Mouse (Mus musculus) hindbrain, embryonic 15.5 days (tissue): Measurements from ENCODE around the gene Pot1a. TPM values are rescaled to one million over a fixed set of nuclear protein-coding genes. Genes with fewer than 3 reads are reported as not detected.

ENCODE experiments used
- ATAC-seq: fragments of 200-750 bp; cut with Nextera tagmentation; 2 replicates; pipeline ENCODE4 v1.8.0; 2017; ENCODE audit warnings: low read depth, moderate number of reproducible peaks, moderate TSS enrichment; ENCODE audit not compliant: low FRiP score
- H3K27ac ChIP-seq: fragments of 300-500 bp; sonication (generic); replicated peaks from 2 replicates; pipeline ENCODE4 v1.5.1; 2015; ENCODE audit warnings: mild to moderate bottlenecking, inconsistent platforms
- H3K27me3 ChIP-seq: fragments of 300-500 bp; sonication (generic); 2 replicates; pipeline ENCODE4 v1.6.1; 2015; ENCODE audit warnings: control low read depth, inconsistent platforms
- H3K36me3 ChIP-seq: fragments of 300-500 bp; sonication (generic); 2 replicates; pipeline ENCODE4 v1.6.1; 2015; ENCODE audit warnings: control low read depth, inconsistent platforms
- H3K4me1 ChIP-seq: fragments of 300-500 bp; sonication (generic); replicated peaks from 2 replicates; pipeline ENCODE4 v1.6.1; 2015; ENCODE audit warnings: control low read depth, inconsistent platforms
- H3K4me2 ChIP-seq: fragments of 300-500 bp; sonication (generic); 2 replicates; pipeline ENCODE4 v1.6.1; 2015; ENCODE audit warnings: moderate library complexity, mild to moderate bottlenecking, inconsistent platforms
- H3K4me3 ChIP-seq: fragments of 300-500 bp; sonication (generic); 2 replicates; pipeline ENCODE4 v1.5.1; 2015; ENCODE audit warnings: mild to moderate bottlenecking, inconsistent platforms
- H3K9ac ChIP-seq: fragments of 300-500 bp; sonication (generic); 2 replicates; pipeline ENCODE4 v1.6.1; 2015; ENCODE audit warnings: inconsistent platforms
- H3K9me3 ChIP-seq: fragments of 300-500 bp; sonication (generic); 2 replicates; pipeline ENCODE4 v1.6.1; 2016; ENCODE audit warnings: control low read depth, inconsistent platforms
- WGBS: fragments of 180-500 bp; shearing (Covaris S2); methylation state at CpG from one replicate; pipeline ENCODE4 v1.1.7; 2015; 5-methylcytosine and 5-hydroxymethylcytosine counted together
- polyA plus RNA-seq: library from polyadenylated mRNA; unstranded; fragments of >200 nt; fragmentation: Nextera tagmentation; extraction: Ambion mirVana; gene quantifications from 2 replicates; pipeline ENCODE4 v1.2.1, GENCODE M21; 2015

The Pot1a gene
- polyA plus RNA-seq: 26.9 and 29.1 TPM in 2 replicates

DNA sequence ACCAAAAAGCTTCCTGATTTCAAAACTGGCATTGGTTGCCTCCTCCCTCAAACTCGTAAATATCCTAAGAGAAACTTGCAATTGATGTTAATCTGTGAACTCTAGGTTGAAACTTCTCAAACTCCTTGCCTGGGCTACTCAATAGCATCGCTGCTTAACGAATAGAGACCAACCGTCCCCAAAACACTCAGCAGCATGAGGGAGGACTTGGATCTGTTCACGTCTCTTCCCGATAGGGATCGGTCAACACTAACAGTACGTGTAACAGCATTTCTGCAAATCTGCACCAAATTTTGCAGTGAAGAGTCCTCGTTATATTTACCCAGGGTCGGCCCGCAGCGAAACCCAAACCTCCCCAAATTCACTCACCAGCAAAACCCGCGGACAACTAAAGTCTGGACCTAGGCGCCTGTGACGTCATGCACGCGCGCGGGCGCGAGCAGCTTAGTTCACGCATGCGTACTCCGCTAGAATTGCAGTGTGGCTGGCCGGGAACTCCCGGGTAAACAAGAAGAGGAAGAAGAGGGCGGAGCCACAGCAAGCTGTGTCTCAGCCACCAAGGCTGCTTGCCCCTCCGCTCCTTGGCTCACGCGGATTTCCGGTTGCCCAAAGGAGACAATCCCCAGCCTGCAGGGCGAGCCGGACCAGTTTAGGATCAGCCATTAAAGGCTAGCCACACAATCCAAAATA, at the start of gene Pot1a:
Gene Pot1a, minus strand, starts transcription at position 441 of the 690 bp plus-strand sequence.
- H3K4me1 ChIP-seq: peaks cover 12% of the 10 kb centered on the region
- under 1% methylated on average over 34 of the region's 34 CpGs for WGBS

DNA sequence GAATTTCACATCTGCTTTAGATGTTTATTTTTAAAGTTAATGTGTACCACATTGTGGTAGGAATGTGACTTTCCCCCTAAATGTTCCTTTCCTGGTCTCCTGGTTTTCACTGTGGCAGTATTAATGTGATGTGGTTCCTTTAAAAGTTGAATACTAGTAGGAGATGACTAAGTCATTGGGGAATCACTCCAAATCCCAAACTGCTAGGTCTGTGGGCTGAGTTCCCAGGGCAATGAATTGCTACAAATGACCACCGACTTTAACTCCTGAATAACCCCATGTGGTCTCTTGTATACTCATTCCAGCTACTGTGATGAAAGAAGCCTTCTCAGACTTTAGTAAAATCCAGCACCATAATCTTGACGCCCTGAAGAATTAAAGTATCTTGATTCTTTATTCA, 27.2 kb upstream of the Pot1a start:
- no peak for ATAC-seq
- 42% methylated on average over 2 of the region's 2 CpGs for WGBS
- Histone ChIP-seq H3K36me3 (no peaks in the 10 kb centered on the region), H3K27me3 (no peaks in the 10 kb centered on the region), H3K4me3 (no peak overlapping the region), H3K27ac (no peak overlapping the region), H3K9ac (no peak overlapping the region), H3K4me1 (no peaks in the 10 kb centered on the region), H3K9me3 (no peaks in the 10 kb centered on the region), H3K4me2 (no peak overlapping the region)

More for the DNA sequence above, at the start of gene Pot1a:
- no peaks in the 10 kb centered on the region for H3K36me3 ChIP-seq
- peak; percentile 100 for ATAC-seq
- peak within 1 kb of the TSS; percentile 70 for H3K9ac ChIP-seq
- peak within 1 kb of the TSS; percentile 73 for H3K4me2 ChIP-seq
- peak within 1 kb of the TSS; percentile 94 for H3K27ac ChIP-seq
- no peaks in the 10 kb centered on the region for H3K27me3 ChIP-seq
- H3K4me3 ChIP-seq: peak within 1 kb of the TSS; percentile 79
- H3K9me3 ChIP-seq: no peaks in the 10 kb centered on the region

DNA sequence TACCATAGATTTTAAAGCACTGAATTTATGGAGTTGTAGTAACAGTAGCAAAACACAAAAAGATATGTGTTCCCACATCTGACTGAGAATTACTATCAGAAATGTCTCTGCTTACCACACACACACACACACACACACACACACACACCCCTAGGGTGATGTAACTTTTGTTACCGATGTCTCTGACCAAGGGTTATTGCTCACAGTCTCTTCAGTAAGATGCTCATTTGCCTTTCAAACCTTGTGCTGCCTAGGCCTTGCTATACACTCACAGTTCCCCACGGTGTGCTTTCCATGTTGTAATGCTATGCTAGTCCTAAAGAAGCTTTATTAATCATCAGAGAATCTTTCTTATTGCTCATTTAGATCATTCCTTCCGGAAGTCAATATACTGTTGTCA, 3.0 kb downstream of the Pot1a start:
- no peaks in the 10 kb centered on the region for H3K9me3 ChIP-seq
- no peak overlapping the region for H3K27ac ChIP-seq
- no peaks in the 10 kb centered on the region for H3K36me3 ChIP-seq
- no peak overlapping the region for H3K4me2 ChIP-seq
- no peak overlapping the region for H3K4me3 ChIP-seq
- no peak overlapping the region for H3K9ac ChIP-seq
- no peak for ATAC-seq
- WGBS: 89% methylated on average over 3 of the region's 3 CpGs
- no peaks in the 10 kb centered on the region for H3K27me3 ChIP-seq
- H3K4me1 ChIP-seq: peaks cover 12% of the 10 kb centered on the region

DNA sequence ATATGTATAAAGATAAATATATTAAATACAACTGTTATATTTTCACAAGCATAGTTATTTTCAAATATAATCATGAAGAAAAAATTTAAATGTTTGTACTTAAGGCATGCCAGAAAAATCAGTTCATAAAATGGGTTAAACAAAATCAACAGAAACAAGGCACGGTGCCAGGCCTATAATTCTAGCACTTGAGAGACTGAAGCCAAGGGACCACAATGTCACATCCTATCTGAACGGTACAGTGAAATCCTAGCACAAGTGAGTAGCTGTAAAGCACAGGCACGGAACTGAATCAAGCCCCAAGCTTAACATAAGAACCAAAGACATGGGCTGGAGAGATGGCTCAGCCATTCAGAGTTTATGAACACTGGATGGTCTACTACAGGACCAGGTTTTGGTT, 6.8 kb downstream of the Pot1a start:
- Histone ChIP-seq H3K9ac (no peak overlapping the region), H3K27ac (no peak overlapping the region), H3K27me3 (no peaks in the 10 kb centered on the region), H3K4me3 (no peak overlapping the region), H3K9me3 (no peaks in the 10 kb centered on the region), H3K4me2 (no peak overlapping the region), H3K4me1 (peaks cover 3% of the 10 kb centered on the region; the same call in 1 of the 2 replicates), H3K36me3 (no peaks in the 10 kb centered on the region)
- ATAC-seq: no peak
- WGBS: 69% methylated on average over 3 of the region's 3 CpGs

DNA sequence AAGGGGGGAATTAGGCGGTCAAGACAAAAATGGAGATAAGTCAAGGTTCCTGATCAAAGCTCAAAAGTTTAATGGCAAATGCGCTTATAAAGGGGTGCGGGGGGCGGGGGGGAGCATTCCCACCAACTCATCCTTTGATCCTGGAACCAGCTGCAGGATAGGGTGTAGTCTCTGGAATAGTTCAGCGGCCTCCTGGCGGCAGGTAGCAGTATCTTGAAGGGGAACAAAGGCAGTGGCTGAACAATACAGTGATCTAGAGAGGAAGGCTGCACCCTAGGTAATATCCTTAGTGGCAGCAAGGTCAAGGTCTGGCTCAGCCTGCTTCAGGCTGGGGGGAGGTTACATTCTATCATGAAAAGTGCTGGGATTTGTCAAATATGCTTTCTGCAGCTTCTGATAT, 7.8 kb downstream of the Pot1a start:
- Histone ChIP-seq H3K4me3 (no peak overlapping the region), H3K27me3 (no peaks in the 10 kb centered on the region), H3K9ac (no peak overlapping the region), H3K4me1 (no peaks in the 10 kb centered on the region; the same call in 1 of the 2 replicates), H3K36me3 (no peaks in the 10 kb centered on the region), H3K27ac (no peak overlapping the region), H3K9me3 (no peaks in the 10 kb centered on the region), H3K4me2 (no peak overlapping the region)
- 91% methylated on average over 6 of the region's 6 CpGs for WGBS
- no peak for ATAC-seq

DNA sequence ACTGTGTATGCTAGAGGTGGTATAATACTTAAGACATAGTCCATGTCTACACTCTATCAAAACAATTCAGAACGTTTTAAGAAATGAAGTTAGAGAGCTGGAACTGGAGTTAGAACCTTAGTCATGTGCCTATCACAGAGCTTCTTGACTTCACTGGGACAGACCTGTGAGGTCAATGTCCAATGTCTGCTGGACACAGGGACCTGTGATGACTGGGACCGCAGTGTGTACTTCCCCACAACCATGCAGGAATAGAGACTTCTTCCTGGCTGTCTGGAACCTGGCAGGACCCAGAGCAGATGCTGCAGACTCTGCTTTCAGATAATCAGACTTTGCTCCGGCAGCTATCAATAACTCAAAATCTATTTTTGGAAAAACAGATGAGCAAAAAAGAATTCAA, 40.8 kb downstream of the Pot1a start:
- no peak overlapping the region for H3K27ac ChIP-seq
- H3K4me2 ChIP-seq: no peak overlapping the region
- peaks cover 6% of the 10 kb centered on the region; the same call in 1 of the 2 replicates for H3K4me1 ChIP-seq
- ATAC-seq: no peak
- H3K9ac ChIP-seq: no peak overlapping the region
- H3K9me3 ChIP-seq: no peaks in the 10 kb centered on the region
- WGBS: 89% methylated on average over 3 of the region's 3 CpGs
- no peak overlapping the region for H3K4me3 ChIP-seq
- H3K36me3 ChIP-seq: peaks cover 9% of the 10 kb centered on the region; the same call in 1 of the 2 replicates
- H3K27me3 ChIP-seq: no peaks in the 10 kb centered on the region

DNA sequence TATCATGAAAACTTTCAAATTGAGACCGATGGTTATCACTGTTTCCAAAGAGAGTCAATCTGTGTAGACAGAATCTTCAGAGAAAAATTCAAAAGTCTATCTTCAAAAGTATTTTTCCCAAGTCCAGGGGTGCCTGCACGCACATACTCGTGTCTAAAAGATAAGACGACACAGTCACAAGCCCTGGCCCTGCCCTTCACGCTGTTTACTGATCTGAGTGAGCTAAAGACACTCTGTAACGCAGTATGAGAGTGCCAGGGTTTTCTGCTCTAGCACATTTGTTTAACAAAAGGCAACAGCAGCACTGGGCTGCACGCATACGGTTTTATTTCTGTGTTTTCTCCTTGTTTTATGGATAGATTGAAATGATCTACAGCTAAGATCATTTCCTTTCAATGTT, 41.5 kb downstream of the Pot1a start:
- 87% methylated on average over 8 of the region's 8 CpGs for WGBS
- Histone ChIP-seq H3K27ac (no peak overlapping the region), H3K4me2 (no peak overlapping the region), H3K36me3 (peaks cover 13% of the 10 kb centered on the region), H3K4me3 (no peak overlapping the region), H3K4me1 (peaks cover 6% of the 10 kb centered on the region; the same call in 1 of the 2 replicates), H3K9me3 (no peaks in the 10 kb centered on the region), H3K9ac (no peak overlapping the region), H3K27me3 (no peaks in the 10 kb centered on the region)
- no peak for ATAC-seq

DNA sequence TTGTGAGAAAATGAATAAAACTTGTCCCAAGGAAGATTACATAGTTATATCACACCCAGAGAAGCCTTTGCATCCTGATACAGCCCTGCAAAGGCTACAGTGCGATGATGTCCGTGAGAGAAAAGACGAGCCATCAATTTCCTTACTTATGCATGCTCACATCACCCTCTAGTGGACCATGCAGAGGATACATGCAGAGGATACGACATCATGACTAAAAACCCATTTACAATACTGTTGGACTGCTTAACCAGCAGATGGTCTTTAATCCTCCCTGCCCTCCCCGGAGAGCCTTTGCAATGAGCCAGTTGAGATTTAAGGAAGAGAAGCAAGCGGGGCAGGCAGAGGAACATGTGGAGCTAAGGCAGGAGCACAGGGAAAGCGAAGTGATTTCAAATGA, 42.0 kb downstream of the Pot1a start:
- Histone ChIP-seq H3K4me2 (0 out of 2 replicates have a peak overlapping the region, but pooled peaks have one; percentile 12), H3K9me3 (no peaks in the 10 kb centered on the region), H3K27ac (no peak overlapping the region), H3K4me3 (no peak overlapping the region), H3K27me3 (no peaks in the 10 kb centered on the region), H3K4me1 (peaks cover 6% of the 10 kb centered on the region; the same call in 1 of the 2 replicates), H3K36me3 (peaks cover 16% of the 10 kb centered on the region), H3K9ac (no peak overlapping the region)
- WGBS: 34% methylated on average over 7 of the region's 7 CpGs
- peak; percentile 91 for ATAC-seq

DNA sequence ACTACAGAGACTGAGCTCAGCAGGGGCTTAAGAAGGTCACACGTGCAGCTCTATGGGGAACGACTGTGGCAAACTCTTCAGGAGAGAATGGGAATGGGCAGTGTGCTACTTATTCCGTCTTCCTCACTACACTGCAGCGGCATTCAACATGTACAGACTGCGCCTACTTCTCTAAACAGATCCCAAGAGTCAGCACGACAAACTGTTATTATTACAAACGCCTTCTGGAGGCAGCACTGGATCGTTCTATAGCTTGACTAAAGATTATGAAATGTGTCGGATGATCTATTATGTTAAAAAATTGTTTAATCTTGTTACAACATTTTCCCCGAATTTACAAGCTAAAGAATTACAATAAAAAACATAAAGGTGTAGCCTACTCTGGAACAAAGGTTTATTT, 42.8 kb downstream of the Pot1a start:
- Histone ChIP-seq H3K36me3 (peaks cover 23% of the 10 kb centered on the region), H3K9ac (no peak overlapping the region), H3K4me1 (peaks cover 6% of the 10 kb centered on the region; the same call in 1 of the 2 replicates), H3K27me3 (no peaks in the 10 kb centered on the region), H3K27ac (no peak overlapping the region), H3K4me2 (no peak overlapping the region), H3K9me3 (no peaks in the 10 kb centered on the region), H3K4me3 (no peak overlapping the region)
- no peak for ATAC-seq
- 81% methylated on average over 10 of the region's 10 CpGs for WGBS

DNA sequence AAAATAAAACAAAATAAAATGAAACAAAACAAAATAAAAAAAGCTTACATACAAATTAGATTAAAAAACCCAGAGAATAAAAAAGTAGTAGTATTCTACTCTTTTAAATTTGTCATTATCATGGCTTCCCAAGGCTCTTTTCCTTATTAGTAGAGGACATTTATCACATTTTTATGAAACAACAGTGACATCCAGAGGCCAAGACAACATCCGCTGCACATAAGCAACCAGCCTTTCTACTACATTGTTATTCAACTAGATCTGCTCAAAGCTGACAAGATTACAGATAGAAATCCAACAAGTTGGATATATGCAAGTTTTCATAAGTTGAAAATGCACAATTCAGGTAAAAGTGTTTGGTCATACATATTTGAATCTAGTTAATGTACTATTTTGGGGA, 56.4 kb downstream of the Pot1a start:
- Histone ChIP-seq H3K27ac (no peak overlapping the region), H3K4me1 (no peaks in the 10 kb centered on the region), H3K4me2 (no peak overlapping the region), H3K9me3 (no peaks in the 10 kb centered on the region), H3K36me3 (peaks cover 12% of the 10 kb centered on the region; the same call in 1 of the 2 replicates), H3K9ac (no peak overlapping the region), H3K4me3 (no peak overlapping the region), H3K27me3 (no peaks in the 10 kb centered on the region)
- ATAC-seq: no peak
- WGBS: 91% methylated on average over 1 of the region's 1 CpGs

DNA sequence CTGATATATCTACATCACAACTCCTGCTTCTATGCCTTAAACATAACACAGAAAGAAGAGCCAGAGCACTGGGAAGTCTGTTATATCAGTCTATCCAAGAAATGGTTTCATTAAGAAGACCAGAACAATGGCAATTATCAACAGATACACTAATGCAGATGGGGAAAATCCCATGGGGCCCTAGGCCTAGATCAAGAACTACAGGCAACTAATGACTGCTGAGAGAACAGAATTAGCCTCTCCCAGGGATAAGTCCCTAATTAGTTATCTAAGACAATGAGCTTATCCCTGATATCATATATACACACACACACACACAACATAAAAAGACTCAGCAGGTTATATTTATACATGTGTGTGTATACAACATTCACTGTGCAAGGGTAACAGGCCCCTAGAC, 72.5 kb downstream of the Pot1a start:
- Histone ChIP-seq H3K4me1 (no peaks in the 10 kb centered on the region), H3K27me3 (no peaks in the 10 kb centered on the region), H3K9me3 (no peaks in the 10 kb centered on the region), H3K9ac (no peak overlapping the region), H3K27ac (no peak overlapping the region), H3K4me2 (no peak overlapping the region), H3K4me3 (no peak overlapping the region), H3K36me3 (no peaks in the 10 kb centered on the region)
- no peak for ATAC-seq

DNA sequence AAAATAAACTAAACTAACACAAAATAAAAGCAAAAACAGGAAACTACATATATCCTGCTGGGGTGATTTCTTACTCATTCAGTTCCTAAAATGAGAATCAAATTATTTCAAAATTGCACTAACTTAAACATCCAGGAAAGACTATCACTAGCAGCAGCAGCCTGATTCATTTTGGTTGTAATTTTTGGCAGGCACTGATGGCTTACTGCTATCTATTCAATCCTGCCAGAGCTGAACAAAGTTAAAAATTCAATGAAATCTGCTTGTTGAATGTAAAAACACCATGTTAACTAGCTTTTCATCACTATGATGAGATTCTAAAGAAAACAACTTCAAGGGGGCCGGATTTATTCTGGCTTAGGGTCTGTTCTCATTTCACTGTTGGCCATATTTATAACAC, 82.5 kb downstream of the Pot1a start:
- Histone ChIP-seq H3K4me3 (no peak overlapping the region), H3K9me3 (no peaks in the 10 kb centered on the region), H3K36me3 (no peaks in the 10 kb centered on the region), H3K4me1 (no peaks in the 10 kb centered on the region), H3K4me2 (no peak overlapping the region), H3K27ac (no peak overlapping the region), H3K27me3 (no peaks in the 10 kb centered on the region), H3K9ac (no peak overlapping the region)
- WGBS: 80% methylated on average over 1 of the region's 1 CpGs
- no peak for ATAC-seq

DNA sequence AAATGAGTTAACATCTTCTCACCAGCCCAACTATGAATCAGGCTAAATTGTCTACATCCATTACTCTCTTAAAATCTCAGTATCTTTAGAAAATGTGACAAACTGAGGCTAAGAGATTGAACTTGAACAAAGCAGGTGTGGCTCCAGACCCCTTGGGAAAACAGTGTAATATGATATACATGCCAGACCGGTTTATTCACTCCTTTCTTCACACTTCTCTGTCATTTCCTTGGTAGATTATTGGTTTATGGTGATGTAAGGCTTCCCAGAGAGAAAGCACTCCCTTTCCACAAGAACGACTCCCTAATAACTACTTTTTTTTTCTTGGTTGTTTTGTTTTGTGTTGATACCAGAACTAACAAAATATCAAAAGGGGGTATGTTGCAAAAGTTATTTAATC, 98.4 kb downstream of the Pot1a start:
- 49% methylated on average over 2 of the region's 2 CpGs for WGBS
- Histone ChIP-seq H3K4me2 (no peak overlapping the region), H3K9ac (no peak overlapping the region), H3K27me3 (no peaks in the 10 kb centered on the region), H3K4me1 (no peaks in the 10 kb centered on the region), H3K9me3 (no peaks in the 10 kb centered on the region), H3K27ac (no peak overlapping the region), H3K4me3 (no peak overlapping the region), H3K36me3 (no peaks in the 10 kb centered on the region)
- ATAC-seq: no peak
